Comparison of ENCODE assay signal across 8 mouse cellular contexts in the genomic region with DNA sequence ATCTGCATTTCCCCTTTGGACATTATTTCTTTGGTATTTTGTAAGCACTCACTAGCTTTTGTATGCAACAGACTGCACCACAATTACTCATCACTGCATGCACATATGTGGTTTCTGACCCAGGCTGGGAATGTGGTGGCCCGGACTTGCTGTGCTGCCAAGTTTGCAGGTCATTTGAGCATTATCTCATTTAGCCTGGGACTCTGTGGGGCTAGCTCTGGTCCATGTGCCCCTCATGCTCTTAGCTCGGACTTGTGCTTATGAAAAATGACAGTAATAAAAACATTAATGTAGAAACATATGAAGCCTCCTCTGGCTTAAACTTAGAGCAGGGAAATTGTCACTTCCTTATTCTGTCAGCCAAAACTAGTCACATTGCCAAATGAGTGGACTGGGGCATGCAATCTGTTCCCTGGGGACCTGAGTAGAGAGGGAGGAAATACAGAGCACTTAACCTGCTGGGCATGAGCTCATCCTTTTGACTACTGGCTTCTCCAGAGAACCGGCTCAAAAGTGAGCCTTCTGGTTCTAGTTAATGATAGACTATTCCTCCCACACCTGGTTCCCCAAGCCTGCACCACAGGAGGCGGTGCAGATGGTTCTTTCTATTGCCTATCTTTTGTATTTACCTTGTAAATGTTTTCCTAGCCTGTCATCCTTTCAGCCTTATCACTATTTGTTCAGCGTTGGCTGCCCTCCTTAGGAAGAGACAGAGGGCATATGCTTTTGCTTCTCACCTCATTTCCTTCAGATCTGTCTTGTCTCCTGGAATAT. TPM values are rescaled to one million over a fixed set of nuclear protein-coding genes. Genes with fewer than 3 reads are reported as not detected.
A peak's percentile ranks its signal among the peaks of the same experiment; 100 is the strongest.
DNase-seq lines count a peak whose midpoint lies in the region; ATAC-seq and TF ChIP-seq lines count a peak whose summit lies in the region.

No protein-coding gene starts in this region.

- H3K27ac ChIP-seq in liver, embryonic 14.5 days: no peak overlapping the region
- H3K27ac ChIP-seq in spleen, adult 2 months (ENCODE audit: insufficient read depth, low read length): peak overlapping the region; percentile 73
- H3K27ac ChIP-seq in left cerebral cortex, adult 2 months: no peak overlapping the region

- H3K9ac ChIP-seq in liver, embryonic 14.5 days (replicated peaks): no peak overlapping the region

- peak overlapping the region; percentile 6; the same call in 1 of the 2 replicates for H3K4me2 ChIP-seq in liver, embryonic 14.5 days (ENCODE audit: low read depth)

- H3K36me3 ChIP-seq in liver, embryonic 14.5 days (replicated peaks; ENCODE audit: control insufficient read depth, insufficient read depth, low read depth): no peaks in the 10 kb centered on the region; the same call in 1 of the 2 replicates
- peaks cover 6% of the 10 kb centered on the region for H3K36me3 ChIP-seq in spleen, adult 2 months (ENCODE audit: control insufficient read depth, insufficient read depth, low read length)

- WGBS in liver, embryonic 14.5 days (ENCODE audit: insufficient replicate concordance): 25% methylated on average over 5 of the region's 5 CpGs
- WGBS in spleen, adult 2 months: 30% methylated on average over 5 of the region's 5 CpGs

- H3K4me1 ChIP-seq in liver, embryonic 14.5 days (replicated peaks; ENCODE audit: control insufficient read depth in 2 of 2, insufficient read depth in 2 of 2, low read length in 1 of 2): peaks cover 4 to 15% of the 10 kb centered on the region in 2 experiments
- H3K4me1 ChIP-seq in spleen, adult 2 months (ENCODE audit: control insufficient read depth, insufficient read depth, insufficient read length): peaks cover 13% of the 10 kb centered on the region; the same call in 1 of the 2 replicates

- no peak for TF ChIP-seq EP300 in liver, embryonic 14.5 days (IDR thresholded peaks at IDR 0.05; ENCODE audit: low read depth)

- intact Hi-C loops in left cerebral cortex, adult 2 months (cut with DNase I): no loop called here

- TF ChIP-seq CTCF in brain, embryonic 14.5 days (IDR thresholded peaks at IDR 0.05; ENCODE audit: borderline replicate concordance, extremely low read depth, insufficient read depth, insufficient read length): no peak
- no peak for TF ChIP-seq CTCF in liver, embryonic 14.5 days (IDR thresholded peaks at IDR 0.05; ENCODE audit: low read depth)
- TF ChIP-seq CTCF in spleen, adult 2 months (IDR thresholded peaks at IDR 0.05; ENCODE audit: extremely low read depth, insufficient read depth, insufficient read length, insufficient replicate concordance): no peak
- no peak for TF ChIP-seq CTCF in left cerebral cortex, adult 2 months (IDR thresholded peaks at IDR 0.05)

- no peaks in the 10 kb centered on the region for H3K27me3 ChIP-seq in liver, embryonic 14.5 days (ENCODE audit: control insufficient read depth, insufficient read depth, low read length)
- no peaks in the 10 kb centered on the region for H3K27me3 ChIP-seq in spleen, adult 2 months (ENCODE audit: control insufficient read depth, insufficient read depth, low read length)

- no peaks in the 10 kb centered on the region for H3K9me3 ChIP-seq in liver, embryonic 14.5 days (ENCODE audit: control insufficient read depth, low read length)

- DNase-seq in kidney, adult 11 months: peak; percentile 25
- DNase-seq in kidney, adult 18-20 months: no peak
- peak; percentile 15 for DNase-seq in brain, embryonic 14.5 days (ENCODE audit: low read depth)
- peak; percentile 26 for DNase-seq in induced T-regulatory cell, adult 2 months (ENCODE audit: low read depth)
- peak in 1 of 3 experiments; percentile 29 for DNase-seq in liver, embryonic 14.5 days (ENCODE audit: low read depth in 3 of 3, low spot score in 3 of 3)
- DNase-seq in spleen, adult 2 months (ENCODE audit: low read depth in 1 of 2, low spot score in 2 of 2): peak; percentile 67 to 85
- DNase-seq in left cerebral cortex, adult 2 months (ENCODE audit: extremely low spot score in 1 of 2, low spot score in 2 of 2): no peak
- DNase-seq in right cerebral cortex, postnatal 25 days: no peak

- ATAC-seq in liver, embryonic 14.5 days (ENCODE audit: insufficient read depth): peak; percentile 57

- no peak overlapping the region for H3K4me3 ChIP-seq in liver, embryonic 14.5 days (ENCODE audit: insufficient read depth in 1 of 2, low read depth in 2 of 2, low read length in 2 of 2)
- H3K4me3 ChIP-seq in spleen, adult 2 months (ENCODE audit: extremely low read depth, insufficient read depth, insufficient read length): peak overlapping the region; percentile 20; the same call in 1 of the 2 replicates
- no peak overlapping the region for H3K4me3 ChIP-seq in left cerebral cortex, adult 2 months

- TF ChIP-seq POLR2A in brain, embryonic 14.5 days (IDR thresholded peaks at IDR 0.05; ENCODE audit: borderline replicate concordance, extremely low read depth, insufficient read depth, insufficient read length, poor library complexity, severe bottlenecking): no peak
- TF ChIP-seq POLR2A in spleen, adult 2 months (IDR thresholded peaks at IDR 0.05; ENCODE audit: low read depth, low read length): no peak

RNA-seq across cellular contexts. Expression of a gene that starts 12.7 kb away (rescaled TPM):
- polyA plus RNA-seq in brain, embryonic 14.5 days (2012; rRNA removed): 9.1 and 9.3 TPM in 2 replicates
- 3.4 and 6.0 TPM in 2 replicates for polyA plus RNA-seq in liver, embryonic 14.5 days (2012; rRNA removed)
- polyA plus RNA-seq in liver, embryonic 14.5 days (2014; fragmentation: Nextera tagmentation; extraction: Ambion mirVana): 14.7 and 15.6 TPM in 2 replicates
- 1.0 and 1.1 TPM in 2 replicates for polyA plus RNA-seq in spleen, adult 2 months (2012; rRNA removed)
- 10 to 100 TPM; 14.1 to 15.1 TPM for total RNA-seq in left cerebral cortex, adult 2 months (2021)

RNA-seq across cellular contexts. Expression of a gene that starts 58.0 kb away (rescaled TPM):
- 12.0 and 14.6 TPM in 2 replicates for polyA plus RNA-seq in brain, embryonic 14.5 days (2012; rRNA removed)
- polyA plus RNA-seq in liver, embryonic 14.5 days (2012; rRNA removed): 1.8 and 2.8 TPM in 2 replicates
- polyA plus RNA-seq in liver, embryonic 14.5 days (2014; fragmentation: Nextera tagmentation; extraction: Ambion mirVana): 4.8 and 5.8 TPM in 2 replicates
- polyA plus RNA-seq in spleen, adult 2 months (2012; rRNA removed): 9.0 and 11.6 TPM in 2 replicates
- total RNA-seq in left cerebral cortex, adult 2 months (2021): 10 to 100 TPM; 73.4 to 78.3 TPM

Comparison
In these comparisons a context has a peak if more than half of its experiments do, and no peak if none do; other contexts are left out.
1. DNase-seq: peak in kidney, adult 11 months (single experiment), brain, embryonic 14.5 days (single experiment), induced T-regulatory cell, adult 2 months (single experiment) and spleen, adult 2 months (2 of 2); none in kidney, adult 18-20 months (single experiment), left cerebral cortex, adult 2 months (0 of 2) and right cerebral cortex, postnatal 25 days (single experiment).